Mouse (Mus musculus) left cerebral cortex, postnatal 14 days (tissue): ENCODE results near the gene Olfr221. TPM values are rescaled to one million over a fixed set of nuclear protein-coding genes. Genes with fewer than 3 reads are reported as not detected.

ENCODE experiments used
- DNase-seq, 2 experiments: peaks; one replicate each; pipeline ENCODE4 v3.0.0; 2021 to 2022; ENCODE audit warnings: low spot score in 2 of 2, mixed read lengths in 1 of 2
- intact Hi-C: fragments of 180-260 bp; cut with DNase I; formaldehyde crosslinking; loops from one replicate; pipeline ENCODE4 v1.15.1; 2025
- total RNA-seq, 2 experiments: library from RNA; stranded (reverse); gene quantifications; 2 replicates each; pipeline ENCODE4 v1.2.3; 2021

Gene Olfr221
- total RNA-seq, 2 experiments from 2014 or later = not detected

- peak; percentile 91 to 94 for DNase-seq
- intact Hi-C loops = loop anchor here (5.0 kb wide), 1 partner anchor 106 kb away; no protein-coding TSS in a partner anchor
These were observed 33.7 kb downstream of the Olfr221 start for GRCm38 (mm10) chr14:52008321-52009203.

- intact Hi-C loops = loop anchor here (5.0 kb wide), 1 partner anchor 104 kb away; no protein-coding TSS in a partner anchor
These were observed 35.5 kb downstream of the Olfr221 start for GRCm38 (mm10) chr14:52006771-52007170.

GRCm38 (mm10) chr14:52006241-52006640 is 36.0 kb downstream of the Olfr221 start:
- intact Hi-C loops = loop anchor here (5.0 kb wide), 1 partner anchor 104 kb away; no protein-coding TSS in a partner anchor
- DNase-seq = no peak

More at GRCm38 (mm10) chr14:52006771-52007170, 35.5 kb downstream of the Olfr221 start:
- no peak for DNase-seq

- intact Hi-C loops = loop anchor here (5.0 kb wide), 1 partner anchor 103 kb away; no protein-coding TSS in a partner anchor
- DNase-seq = no peak
These were observed 36.6 kb downstream of the Olfr221 start for GRCm38 (mm10) chr14:52005616-52006015.

- intact Hi-C loops = loop anchor here (5.0 kb wide), 1 partner anchor 103 kb away; no protein-coding TSS in a partner anchor
- DNase-seq = no peak
These were observed 37.1 kb downstream of the Olfr221 start for GRCm38 (mm10) chr14:52005141-52005540.

- peak; percentile 82 to 96 for DNase-seq
- intact Hi-C loops = no loop called here
These were observed 38.2 kb downstream of the Olfr221 start for GRCm38 (mm10) chr14:52003981-52004495.

- DNase-seq = no peak
- intact Hi-C loops = no loop called here
These were observed 44.8 kb downstream of the Olfr221 start for GRCm38 (mm10) chr14:51997483-51997882.

GRCm38 (mm10) chr14:51996866-51997265 is 45.4 kb downstream of the Olfr221 start:
- intact Hi-C loops = no loop called here
- peak in 1 of 2 experiments; percentile 15 for DNase-seq

GRCm38 (mm10) chr14:51996231-51996841 is 45.9 kb downstream of the Olfr221 start:
- DNase-seq = peak in 1 of 2 experiments; percentile 2
- intact Hi-C loops = no loop called here

- intact Hi-C loops = no loop called here
These were observed 46.9 kb downstream of the Olfr221 start for GRCm38 (mm10) chr14:51995219-51995871.

GRCm38 (mm10) chr14:51994453-51994852 is 47.8 kb downstream of the Olfr221 start:
- intact Hi-C loops = no loop called here
- DNase-seq = no peak

More at GRCm38 (mm10) chr14:51995219-51995871, 46.9 kb downstream of the Olfr221 start:
- peak in 1 of 2 experiments; percentile 11 for DNase-seq

- intact Hi-C loops = loop anchor here (5.0 kb wide), 1 partner anchor 57 kb away; no protein-coding TSS in a partner anchor
- no peak for DNase-seq
These were observed 52.7 kb downstream of the Olfr221 start for GRCm38 (mm10) chr14:51989461-51989970.

GRCm38 (mm10) chr14:51988731-51989130 is 53.5 kb downstream of the Olfr221 start:
- no peak for DNase-seq
- intact Hi-C loops = loop anchor here (5.0 kb wide), 1 partner anchor 56 kb away; no protein-coding TSS in a partner anchor

GRCm38 (mm10) chr14:51987177-51987576 is 55.1 kb downstream of the Olfr221 start:
- intact Hi-C loops = loop anchor here (5.0 kb wide), 1 partner anchor 55 kb away; no protein-coding TSS in a partner anchor
- DNase-seq = no peak

GRCm38 (mm10) chr14:51986153-51986505 is 56.1 kb downstream of the Olfr221 start:
- intact Hi-C loops = loop anchor here (5.0 kb wide), 1 partner anchor 54 kb away; no protein-coding TSS in a partner anchor
- no peak for DNase-seq

- intact Hi-C loops = loop anchor here (5.0 kb wide), 1 partner anchor 53 kb away; no protein-coding TSS in a partner anchor
- peak; percentile 74 to 76 for DNase-seq
These were observed 56.7 kb downstream of the Olfr221 start for GRCm38 (mm10) chr14:51985301-51986152.

- intact Hi-C loops = loop anchor here (5.0 kb wide), 1 partner anchor 52 kb away; no protein-coding TSS in a partner anchor
- peak; percentile 52 to 67 for DNase-seq
These were observed 57.7 kb downstream of the Olfr221 start, which contains the start of gene Arhgef40 for GRCm38 (mm10) chr14:51984247-51985231. Arhgef40 (plus strand) TSS chr14:51984719.
